Mouse (Mus musculus): ENCODE data around the gene Btrc. TPM values are rescaled to one million over a fixed set of nuclear protein-coding genes. Genes with fewer than 3 reads are reported as not detected.

The Btrc gene
- polyA plus RNA-seq, 1 experiment from 2014 or later: 67.7 TPM

GRCm38 (mm10) chr19:45480951-45481350, 117.4 kb downstream of the Btrc start:
- Histone ChIP-seq H3K27me3 (peaks cover 3% of the 10 kb centered on the region; the same call in 1 of the 2 replicates), H3K27ac (replicated peaks) (no peak overlapping the region), H3K4me1 (replicated peaks) (peaks cover 35% of the 10 kb centered on the region), H3K36me3 (no peaks in the 10 kb centered on the region), H3K4me3 (no peak overlapping the region), H3K4me2 (no peak overlapping the region), H3K9me3 (no peaks in the 10 kb centered on the region), H3K9ac (no peak overlapping the region)
- 85% methylated on average over 4 of the region's 4 CpGs for WGBS
- ATAC-seq (ENCODE audit: low read depth): no peak

GRCm38 (mm10) chr19:45483470-45483869, 119.9 kb downstream of the Btrc start:
- no peak overlapping the region for H3K4me3 ChIP-seq
- no peak overlapping the region for H3K9ac ChIP-seq
- no peak overlapping the region for H3K27ac ChIP-seq (replicated peaks)
- no peak overlapping the region for H3K4me2 ChIP-seq
- no peaks in the 10 kb centered on the region for H3K9me3 ChIP-seq
- peaks cover 3% of the 10 kb centered on the region; the same call in 1 of the 2 replicates for H3K27me3 ChIP-seq
- WGBS: 88% methylated on average over 2 of the region's 2 CpGs
- no peaks in the 10 kb centered on the region for H3K36me3 ChIP-seq
- peaks cover 16% of the 10 kb centered on the region for H3K4me1 ChIP-seq (replicated peaks)
- no peak for ATAC-seq (ENCODE audit: low read depth)

- no peaks in the 10 kb centered on the region for H3K27me3 ChIP-seq
- WGBS: 85% methylated on average over 6 of the region's 6 CpGs
- H3K4me1 ChIP-seq (replicated peaks): peaks cover 16% of the 10 kb centered on the region
- no peaks in the 10 kb centered on the region for H3K36me3 ChIP-seq
- H3K9ac ChIP-seq: no peak overlapping the region
- H3K4me3 ChIP-seq: no peak overlapping the region
- H3K9me3 ChIP-seq: no peaks in the 10 kb centered on the region
- H3K4me2 ChIP-seq: no peak overlapping the region
- H3K27ac ChIP-seq (replicated peaks): no peak overlapping the region
- ATAC-seq (ENCODE audit: low read depth): no peak
Measured at GRCm38 (mm10) chr19:45486206-45486991, 122.9 kb downstream of the Btrc start.

- no peak overlapping the region for H3K4me3 ChIP-seq
- H3K9me3 ChIP-seq: no peaks in the 10 kb centered on the region
- 79% methylated on average over 3 of the region's 3 CpGs for WGBS
- H3K27ac ChIP-seq (replicated peaks): no peak overlapping the region
- no peak overlapping the region for H3K9ac ChIP-seq
- H3K4me1 ChIP-seq (replicated peaks): peaks cover 16% of the 10 kb centered on the region
- no peak for ATAC-seq (ENCODE audit: low read depth)
- no peaks in the 10 kb centered on the region for H3K27me3 ChIP-seq
- H3K36me3 ChIP-seq: no peaks in the 10 kb centered on the region
- no peak overlapping the region for H3K4me2 ChIP-seq
Measured at GRCm38 (mm10) chr19:45486992-45487387, 123.5 kb downstream of the Btrc start.

GRCm38 (mm10) chr19:45489961-45490360, 126.4 kb downstream of the Btrc start:
- Histone ChIP-seq H3K4me2 (no peak overlapping the region), H3K4me3 (no peak overlapping the region), H3K36me3 (no peaks in the 10 kb centered on the region), H3K27ac (replicated peaks) (no peak overlapping the region), H3K4me1 (replicated peaks) (peaks cover 32% of the 10 kb centered on the region), H3K9me3 (no peaks in the 10 kb centered on the region), H3K9ac (no peak overlapping the region), H3K27me3 (no peaks in the 10 kb centered on the region)
- ATAC-seq (ENCODE audit: low read depth): no peak
- 79% methylated on average over 6 of the region's 6 CpGs for whole genome bisulfite sequencing

- Histone ChIP-seq H3K9ac (no peak overlapping the region), H3K4me1 (replicated peaks) (peaks cover 41% of the 10 kb centered on the region), H3K4me3 (no peak overlapping the region), H3K27me3 (no peaks in the 10 kb centered on the region), H3K36me3 (no peaks in the 10 kb centered on the region), H3K27ac (replicated peaks) (no peak overlapping the region), H3K4me2 (no peak overlapping the region), H3K9me3 (no peaks in the 10 kb centered on the region)
- WGBS: 51% methylated on average over 7 of the region's 7 CpGs
- ATAC-seq (ENCODE audit: low read depth): no peak
Measured at GRCm38 (mm10) chr19:45491246-45491645, 127.7 kb downstream of the Btrc start.

- H3K36me3 ChIP-seq: no peaks in the 10 kb centered on the region
- 0 out of 2 replicates have a peak overlapping the region, but pooled peaks have one; percentile 2 for H3K4me2 ChIP-seq
- ATAC-seq (ENCODE audit: low read depth): peak; percentile 71
- 26% methylated on average over 10 of the region's 10 CpGs for WGBS
- H3K4me1 ChIP-seq (replicated peaks): peaks cover 43% of the 10 kb centered on the region
- H3K27me3 ChIP-seq: no peaks in the 10 kb centered on the region
- 0 out of 2 replicates have a peak overlapping the region, but pooled peaks have one; percentile 26 for H3K9ac ChIP-seq
- peak overlapping the region; percentile 80 for H3K27ac ChIP-seq (replicated peaks)
- no peak overlapping the region for H3K4me3 ChIP-seq
- H3K9me3 ChIP-seq: no peaks in the 10 kb centered on the region
Measured at GRCm38 (mm10) chr19:45494121-45494775, 130.7 kb downstream of the Btrc start.

- Histone ChIP-seq H3K4me2 (no peak overlapping the region), H3K9me3 (no peaks in the 10 kb centered on the region), H3K4me3 (no peak overlapping the region), H3K27me3 (no peaks in the 10 kb centered on the region), H3K27ac (replicated peaks) (no peak overlapping the region), H3K36me3 (peaks cover 14% of the 10 kb centered on the region; the same call in 1 of the 2 replicates), H3K4me1 (replicated peaks) (0 out of 2 replicates have a peak, but pooled peaks cover 3% of the 10 kb centered on the region), H3K9ac (no peak overlapping the region)
- WGBS: 83% methylated on average over 7 of the region's 7 CpGs
- no peak for ATAC-seq (ENCODE audit: low read depth)
Measured at GRCm38 (mm10) chr19:45505446-45505845, 141.9 kb downstream of the Btrc start.

- Histone ChIP-seq H3K4me3 (no peak overlapping the region), H3K9ac (no peak overlapping the region), H3K4me2 (no peak overlapping the region), H3K36me3 (peaks cover 18% of the 10 kb centered on the region), H3K4me1 (replicated peaks) (peaks cover 20% of the 10 kb centered on the region), H3K9me3 (no peaks in the 10 kb centered on the region), H3K27me3 (no peaks in the 10 kb centered on the region), H3K27ac (replicated peaks) (no peak overlapping the region)
- ATAC-seq (ENCODE audit: low read depth): no peak
- WGBS: 80% methylated on average over 19 of the region's 19 CpGs
Measured at GRCm38 (mm10) chr19:45507531-45507930, 144.0 kb downstream of the Btrc start.

- H3K36me3 ChIP-seq: peaks cover 31% of the 10 kb centered on the region
- no peaks in the 10 kb centered on the region for H3K9me3 ChIP-seq
- H3K4me3 ChIP-seq: no peak overlapping the region
- H3K4me2 ChIP-seq: no peak overlapping the region
- peaks cover 20% of the 10 kb centered on the region for H3K4me1 ChIP-seq (replicated peaks)
- WGBS: 83% methylated on average over 3 of the region's 3 CpGs
- H3K27ac ChIP-seq (replicated peaks): peak overlapping the region; percentile 46; the same call in 1 of the 2 replicates
- no peak for ATAC-seq (ENCODE audit: low read depth)
- no peaks in the 10 kb centered on the region for H3K27me3 ChIP-seq
- H3K9ac ChIP-seq: no peak overlapping the region
Measured at GRCm38 (mm10) chr19:45510680-45511079, 147.1 kb downstream of the Btrc start.

GRCm38 (mm10) chr19:45511406-45511805, 147.9 kb downstream of the Btrc start:
- H3K4me1 ChIP-seq (replicated peaks): peaks cover 17% of the 10 kb centered on the region
- no peak overlapping the region for H3K4me3 ChIP-seq
- no peak for ATAC-seq (ENCODE audit: low read depth)
- H3K4me2 ChIP-seq: no peak overlapping the region
- no peak overlapping the region for H3K9ac ChIP-seq
- WGBS: 53% methylated on average over 4 of the region's 4 CpGs
- no peaks in the 10 kb centered on the region for H3K27me3 ChIP-seq
- H3K9me3 ChIP-seq: no peaks in the 10 kb centered on the region
- peak overlapping the region; percentile 52 for H3K27ac ChIP-seq (replicated peaks)
- H3K36me3 ChIP-seq: peaks cover 38% of the 10 kb centered on the region

GRCm38 (mm10) chr19:45515341-45515740, 151.8 kb downstream of the Btrc start:
- no peaks in the 10 kb centered on the region for H3K9me3 ChIP-seq
- ATAC-seq (ENCODE audit: low read depth): no peak
- no peak overlapping the region for H3K9ac ChIP-seq
- no peak overlapping the region for H3K4me2 ChIP-seq
- no peak overlapping the region for H3K27ac ChIP-seq (replicated peaks)
- H3K4me3 ChIP-seq: no peak overlapping the region
- H3K27me3 ChIP-seq: no peaks in the 10 kb centered on the region
- peaks cover 17% of the 10 kb centered on the region for H3K4me1 ChIP-seq (replicated peaks)
- peaks cover 73% of the 10 kb centered on the region for H3K36me3 ChIP-seq
- WGBS: 80% methylated on average over 2 of the region's 2 CpGs

All from neural tube, embryonic 13.5 days (tissue).